Mouse (Mus musculus) testis, adult 2 months (tissue): ENCODE measurements at regions not wholly inside any gene's neighbourhood (a gene's known extent, or its start where the extent isn't known, plus 50 kb on each side); places are given as distances from the start of the nearest gene placed in this dataset.

ENCODE experiments used
- CTCF ChIP-seq: fragments of 200-500 bp; IDR thresholded peaks from 2 replicates; pipeline ENCODE4 v1.5.1; 2012; ENCODE audit warnings: low read depth, mild to moderate bottlenecking, inconsistent platforms, low read length, moderate library complexity; ENCODE audit not compliant: control insufficient read depth, insufficient read depth, insufficient replicate concordance
- POLR2A ChIP-seq: fragments of 200-500 bp; IDR thresholded peaks from 2 replicates; pipeline ENCODE4 v1.6.1; 2012; ENCODE audit warnings: low read depth, mild to moderate bottlenecking, inconsistent platforms, low read length, moderate library complexity; ENCODE audit not compliant: control insufficient read depth

- no peak for TF ChIP-seq CTCF
- no peak for TF ChIP-seq POLR2A
Observed at GRCm38 (mm10) chr4:81058227-81058626, 147.8 kb downstream of the Lurap1l start.
